Mouse (Mus musculus) left cerebral cortex, postnatal 4 days (tissue): Measurements from ENCODE around the gene Cnpy1. TPM values are rescaled to one million over a fixed set of nuclear protein-coding genes. Genes with fewer than 3 reads are reported as not detected.
A peak's percentile ranks its signal among the peaks of the same experiment; 100 is the strongest.

Experiments used
- DNase-seq: peaks from one replicate; pipeline ENCODE4 v3.0.0-alpha.2; 2022
- intact Hi-C: fragments of 180-260 bp; cut with DNase I; formaldehyde crosslinking; loops from one replicate; pipeline ENCODE4 v1.15.1; 2025
- total RNA-seq, 2 experiments: library from RNA; stranded (reverse); gene quantifications; 2 replicates each; pipeline ENCODE4 v1.2.3; 2021

Cnpy1 gene
- total RNA-seq: under 1 TPM; 0.14 TPM

DNA sequence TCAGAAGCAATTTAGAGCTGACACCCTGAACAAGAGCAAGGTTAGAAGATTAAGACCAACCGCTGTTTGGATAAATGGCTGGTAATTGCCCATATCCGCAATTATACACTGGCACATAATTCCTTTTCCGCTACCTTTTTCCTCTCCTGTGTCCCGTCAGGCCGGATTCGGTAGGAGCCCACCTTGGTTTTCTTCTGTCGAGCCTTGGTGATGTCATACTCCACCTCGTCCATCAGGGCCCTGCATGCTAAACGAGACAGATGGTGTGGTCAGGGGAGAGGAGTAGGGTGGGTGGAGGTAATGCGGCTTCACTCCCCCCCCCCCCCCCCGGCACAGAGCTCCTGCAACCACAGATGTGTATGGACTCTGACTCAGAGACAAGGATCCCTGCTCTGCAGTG lies at the start of gene Cnpy1:
Gene Cnpy1 (minus strand): TSS at position 233 of the 400 bp plus-strand sequence.
- intact Hi-C loops: no loop called here
- no peak for DNase-seq

DNA sequence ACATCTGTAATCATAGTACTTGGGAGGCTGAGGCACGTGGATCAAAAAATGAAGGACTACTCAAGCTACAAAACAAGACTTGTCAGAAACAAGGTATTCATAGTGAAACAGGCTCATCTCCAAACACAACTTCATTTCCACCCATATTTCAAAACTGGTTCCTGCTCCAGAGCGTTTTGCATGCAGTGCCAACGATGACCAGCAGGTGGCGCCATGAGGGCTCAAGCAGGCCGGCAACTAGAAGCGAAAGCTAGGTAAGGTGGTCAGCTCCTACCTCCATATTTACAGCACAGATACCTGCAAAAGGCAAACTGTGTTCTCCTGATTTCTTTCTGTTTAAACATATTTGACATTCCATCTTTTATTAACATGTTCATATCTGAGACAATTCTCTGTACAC lies 48.4 kb upstream of the Cnpy1 start:
- intact Hi-C loops: no loop called here
- peak; percentile 88 for DNase-seq

DNA sequence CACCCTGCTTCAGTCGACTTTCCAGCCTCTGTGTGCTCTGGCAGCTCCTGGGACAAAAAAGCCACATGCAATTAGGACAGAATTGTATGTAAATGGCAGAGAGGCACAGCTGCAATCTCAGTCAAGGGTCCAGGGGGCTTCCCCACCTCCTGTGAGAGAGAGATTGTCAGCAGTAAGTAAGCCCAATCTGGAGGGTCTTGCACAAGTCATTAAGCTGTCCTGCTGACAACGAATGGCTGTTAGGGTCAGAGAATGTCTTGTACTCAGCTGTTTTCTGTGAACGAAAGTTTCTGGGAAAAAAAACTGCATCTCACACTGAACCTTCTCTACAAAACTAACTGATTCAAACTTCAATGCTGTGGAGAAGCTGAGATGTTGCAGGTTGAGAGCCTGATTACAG lies 46.7 kb upstream of the Cnpy1 start:
- DNase-seq: no peak
- intact Hi-C loops: no loop called here

DNA sequence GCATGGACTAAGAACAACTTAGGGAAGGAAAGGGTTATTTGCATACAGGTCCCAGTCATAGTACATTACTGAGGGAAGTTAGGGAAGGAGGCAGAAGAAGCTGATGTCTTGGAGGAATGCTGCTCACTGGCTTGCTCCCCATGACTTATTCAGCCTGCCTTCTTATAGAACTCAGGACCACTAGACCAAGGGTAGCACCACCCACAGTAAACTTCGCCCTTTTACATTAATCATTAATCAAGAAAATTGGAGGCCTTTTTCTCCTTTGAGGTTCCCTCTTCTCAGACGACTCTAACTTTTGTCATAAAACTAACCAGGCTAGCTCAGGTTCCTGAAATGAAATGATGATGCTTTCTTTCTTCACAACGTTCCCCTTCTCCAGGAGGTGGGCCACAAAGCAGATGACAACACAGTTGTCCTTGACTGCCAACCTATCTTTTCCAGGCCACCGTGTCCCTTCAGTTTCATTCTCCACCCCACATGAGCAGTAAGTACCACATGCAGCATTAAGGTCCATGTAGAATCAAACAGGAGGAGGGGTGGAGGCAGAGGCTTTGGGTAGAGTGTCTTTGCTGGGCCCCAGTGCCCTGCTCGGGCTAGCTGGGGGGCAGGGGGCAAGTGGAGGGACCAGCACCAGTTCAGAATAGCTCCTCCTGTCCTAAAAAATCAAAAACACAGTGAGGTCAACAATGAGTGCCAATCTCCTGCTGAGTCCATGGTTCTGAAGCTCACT lies 45.7 kb upstream of the Cnpy1 start:
- intact Hi-C loops: no loop called here

DNA sequence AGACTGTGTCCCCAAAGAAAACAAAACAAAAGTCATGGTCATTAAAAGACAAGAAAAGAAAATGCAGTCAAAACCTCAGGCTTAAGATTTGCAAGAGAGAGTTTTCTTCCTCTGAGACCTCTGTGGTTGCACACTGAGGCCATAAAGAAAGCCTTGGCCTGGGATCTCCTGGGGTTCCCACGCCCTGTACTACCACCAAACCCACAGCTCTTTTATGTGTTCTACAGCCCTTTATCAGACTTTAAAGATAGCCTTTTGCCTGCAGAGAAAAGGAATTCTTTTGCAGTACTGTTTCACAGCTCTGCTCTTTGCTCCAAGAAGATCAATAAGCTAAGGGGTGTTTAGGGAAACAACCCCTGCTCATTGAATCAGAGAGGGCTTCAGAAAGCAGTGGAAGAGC lies 45.0 kb upstream of the Cnpy1 start:
- intact Hi-C loops: no loop called here

More for the DNA sequence above, 45.7 kb upstream of the Cnpy1 start:
- DNase-seq: no peak

DNA sequence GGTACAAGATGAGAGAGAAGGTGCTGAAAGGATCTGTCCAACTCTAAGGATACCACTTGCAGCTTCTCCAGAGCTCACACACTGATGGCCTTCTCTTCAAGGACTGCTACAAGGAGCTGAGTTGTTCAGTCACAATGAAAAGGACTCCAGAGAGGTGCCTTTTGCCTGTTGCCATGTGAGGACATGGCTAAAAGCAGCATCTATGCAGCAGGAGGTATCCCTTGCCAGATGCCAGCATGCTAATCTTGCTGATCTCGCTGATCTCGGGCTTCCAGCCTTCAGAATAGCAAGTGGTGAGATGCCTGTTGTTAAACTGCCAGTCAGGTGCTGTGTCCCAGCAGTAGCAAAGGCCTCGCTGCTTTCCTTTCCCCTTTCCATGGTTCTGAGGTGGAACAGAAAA lies 43.5 kb upstream of the Cnpy1 start:
- intact Hi-C loops: no loop called here
- DNase-seq: no peak

More for the DNA sequence above, 45.0 kb upstream of the Cnpy1 start:
- no peak for DNase-seq

DNA sequence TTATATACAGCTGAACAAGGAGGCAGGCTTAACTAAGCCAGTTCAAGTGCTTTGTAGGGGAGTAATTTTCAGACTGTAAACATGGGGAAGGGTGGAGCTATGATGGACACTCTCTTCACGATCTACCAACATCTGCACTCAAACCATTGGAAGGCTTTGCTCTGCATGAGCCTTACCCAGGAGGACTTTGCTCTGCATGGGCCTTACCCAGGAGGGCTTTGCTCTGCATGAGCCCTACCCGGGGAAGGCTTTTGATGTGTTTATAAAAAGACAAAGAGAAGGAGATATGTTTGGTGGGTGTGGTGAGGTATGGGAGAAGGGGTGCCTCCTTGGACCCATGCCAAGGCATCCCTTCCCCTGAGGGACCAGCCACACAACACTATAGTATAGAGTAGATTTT lies 31.7 kb upstream of the Cnpy1 start:
- intact Hi-C loops: no loop called here
- no peak for DNase-seq

DNA sequence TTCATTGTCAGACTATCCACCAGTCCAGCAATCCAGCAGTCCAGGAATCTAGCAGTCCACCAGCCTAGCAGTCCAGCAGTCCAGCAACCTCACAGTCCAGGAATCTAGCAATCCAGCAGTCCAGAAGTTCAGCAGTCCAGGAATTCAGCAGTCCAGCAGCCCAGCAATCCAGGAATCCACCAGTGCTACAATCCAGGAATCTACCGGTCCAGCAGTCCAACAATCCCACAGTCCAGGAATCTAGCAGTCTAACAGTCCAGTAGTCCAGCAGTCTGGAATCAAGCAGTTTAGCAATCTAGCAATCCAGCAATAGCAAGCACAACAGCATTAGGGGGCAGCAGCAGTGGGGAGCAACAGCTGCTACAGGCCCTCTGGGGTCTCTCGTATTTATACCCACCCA lies 27.2 kb upstream of the Cnpy1 start:
- intact Hi-C loops: no loop called here
- no peak for DNase-seq

DNA sequence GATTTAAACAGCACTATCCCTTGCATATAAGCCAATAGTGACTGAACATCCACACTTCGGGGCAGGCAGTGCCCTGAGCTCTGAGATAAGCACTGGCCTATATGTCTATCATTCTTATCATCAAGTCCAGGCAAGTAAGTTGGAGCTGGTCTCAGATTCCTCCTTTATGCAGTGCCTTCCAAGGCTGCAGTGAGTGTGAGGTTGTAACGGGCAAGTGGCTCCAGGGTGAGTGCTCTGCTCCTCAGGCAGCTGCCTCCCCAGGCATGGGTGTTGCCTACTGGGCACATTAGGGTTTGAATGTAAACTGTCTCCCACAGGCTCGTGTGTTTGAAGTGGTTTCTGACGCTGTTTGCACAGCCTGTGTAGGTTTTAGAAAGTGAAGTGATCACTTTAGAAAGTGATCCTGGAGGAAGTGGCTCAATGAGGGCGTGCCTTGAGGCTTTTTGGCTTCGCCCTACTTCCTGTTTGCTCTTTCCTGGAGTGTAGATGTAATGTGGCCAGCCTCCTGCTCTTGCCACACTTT lies 23.9 kb upstream of the Cnpy1 start:
- DNase-seq: no peak
- intact Hi-C loops: no loop called here

DNA sequence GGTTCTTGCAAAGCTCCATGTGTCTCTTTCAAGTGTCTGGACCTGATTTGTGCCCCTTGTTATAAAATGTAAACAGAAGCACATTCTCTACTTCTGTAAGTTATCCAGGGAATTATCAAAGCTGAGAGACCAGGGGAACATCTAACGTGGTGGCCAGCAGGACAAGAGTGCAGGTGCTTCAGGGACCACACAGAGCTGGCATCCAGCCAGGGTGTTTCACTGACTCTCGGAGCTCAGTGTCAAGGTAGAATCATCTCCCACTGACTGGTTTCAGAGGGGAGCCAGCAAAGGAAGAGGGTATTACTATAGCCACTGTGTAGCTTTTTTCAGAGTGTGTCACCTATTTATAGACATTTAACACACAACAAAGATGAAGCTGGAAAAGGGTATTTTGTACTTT lies 22.0 kb upstream of the Cnpy1 start:
- peak; percentile 33 for DNase-seq
- intact Hi-C loops: no loop called here

DNA sequence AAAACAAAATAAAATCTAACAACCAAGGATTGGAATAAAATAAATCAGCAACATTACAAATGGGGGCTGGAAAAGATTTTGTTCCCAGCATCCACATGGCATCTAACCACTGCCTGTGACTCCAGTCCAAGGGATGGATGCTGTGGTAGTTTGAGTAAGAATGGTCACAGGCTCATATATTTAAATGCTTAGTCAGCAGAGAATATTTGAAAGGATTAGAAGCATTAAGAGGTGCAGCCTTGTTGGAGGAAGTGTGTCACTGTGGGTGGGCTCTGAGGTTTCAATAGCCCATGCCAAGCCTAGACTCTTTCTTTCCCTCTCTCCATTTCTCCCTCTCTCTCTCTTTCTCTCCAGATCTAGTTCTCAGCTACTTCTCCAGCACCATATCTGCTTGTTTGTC lies 20.0 kb upstream of the Cnpy1 start:
- DNase-seq: no peak
- intact Hi-C loops: no loop called here

DNA sequence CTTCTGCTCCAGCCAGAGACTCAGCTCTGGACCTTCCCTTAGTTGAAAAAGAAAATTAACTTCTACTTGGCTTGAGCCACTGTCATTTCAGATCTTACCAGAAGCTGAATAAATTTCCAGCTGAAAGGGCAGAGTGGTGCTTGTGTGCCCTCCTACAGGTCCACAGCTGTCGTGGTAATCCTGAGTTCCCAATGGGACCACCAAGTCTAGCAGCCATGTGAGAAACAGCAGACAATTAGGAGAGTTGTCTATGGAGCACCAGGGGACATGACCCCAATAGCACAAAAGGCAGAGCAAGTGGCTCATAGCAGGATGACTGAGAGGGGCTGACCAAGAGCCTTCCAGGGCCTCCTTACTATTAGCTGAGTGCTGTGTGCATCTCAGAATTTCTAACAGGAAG lies 18.2 kb upstream of the Cnpy1 start:
- DNase-seq: no peak
- intact Hi-C loops: no loop called here

DNA sequence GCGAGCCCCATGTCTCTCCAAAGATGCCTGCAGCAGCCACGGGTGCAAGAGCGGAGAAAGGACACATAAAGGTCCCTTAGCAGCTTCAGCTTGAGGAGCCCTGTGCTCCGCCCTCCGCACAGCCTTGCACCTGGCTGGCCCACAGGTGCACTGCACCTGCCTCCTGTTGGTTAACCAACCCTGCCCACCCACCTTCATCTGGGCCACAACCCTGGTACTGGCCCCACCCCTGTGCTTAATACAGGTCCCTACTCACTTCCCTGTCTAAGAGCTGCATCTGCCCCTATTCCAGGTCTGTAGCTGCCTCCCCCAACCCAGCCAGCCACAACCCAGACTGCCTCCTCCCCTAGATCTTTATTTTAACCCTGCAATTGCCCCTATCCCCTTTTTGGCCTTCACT lies 16.5 kb upstream of the Cnpy1 start:
- intact Hi-C loops: no loop called here
- DNase-seq: no peak

DNA sequence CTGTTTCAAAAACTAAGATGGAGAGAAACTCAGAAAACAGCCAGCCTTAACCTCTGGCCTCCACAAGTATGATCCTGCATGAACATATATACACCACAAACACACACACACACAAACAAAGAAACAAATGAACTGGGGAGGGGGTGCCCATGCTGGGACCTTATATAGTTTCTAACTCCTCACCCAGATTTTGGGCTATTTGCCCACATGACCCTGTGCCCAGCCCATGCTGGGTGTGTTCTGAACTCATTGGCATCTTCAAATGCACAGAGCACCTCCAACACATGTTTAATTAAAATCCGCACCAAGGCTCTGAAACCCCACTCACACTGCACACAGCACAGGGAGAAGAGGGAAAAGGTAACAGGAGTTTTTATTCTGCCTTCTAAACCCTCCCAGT lies 14.3 kb upstream of the Cnpy1 start:
- intact Hi-C loops: no loop called here
- peak; percentile 47 for DNase-seq

DNA sequence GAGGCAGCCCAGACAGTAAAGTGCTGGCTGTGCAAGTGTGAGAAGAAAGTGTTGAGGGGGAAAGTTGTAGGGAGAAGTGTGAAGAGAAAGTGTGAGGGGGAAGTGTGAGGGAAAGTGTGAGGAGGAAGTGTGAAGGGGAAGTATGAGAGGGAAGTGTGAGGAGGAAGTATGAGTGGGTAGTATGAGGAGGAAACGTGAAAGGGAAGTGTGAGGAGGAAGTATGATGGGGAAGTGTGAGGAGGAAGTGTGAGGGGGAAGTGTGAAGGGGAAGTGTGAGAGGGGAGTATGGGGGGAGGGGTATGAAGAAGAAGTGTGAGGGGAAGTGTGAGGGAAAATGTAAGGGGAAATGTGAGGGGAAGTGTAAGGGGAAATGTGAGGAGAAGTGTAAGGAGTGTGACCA lies 13.8 kb upstream of the Cnpy1 start:
- intact Hi-C loops: no loop called here
- no peak for DNase-seq

DNA sequence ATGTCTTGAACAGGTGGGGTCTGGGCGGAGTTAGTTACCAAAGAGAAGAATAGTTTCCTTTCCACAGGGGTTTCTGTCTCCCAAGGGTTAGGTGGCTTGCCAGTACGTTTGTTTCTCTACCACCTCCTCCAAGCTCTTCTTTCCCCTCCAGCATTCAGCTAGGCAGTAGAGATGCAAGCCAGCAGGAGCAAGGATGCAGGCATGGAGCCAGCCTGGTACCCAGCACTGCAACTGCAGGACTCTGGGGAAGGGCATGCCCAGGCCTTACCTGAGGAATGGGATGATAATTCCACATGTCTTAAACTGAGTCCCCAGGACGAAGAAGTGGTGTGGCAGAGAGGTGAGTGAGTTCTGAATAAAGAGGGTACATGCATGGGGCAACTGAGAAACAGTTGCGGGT lies 12.2 kb upstream of the Cnpy1 start:
- intact Hi-C loops: no loop called here
- peak; percentile 43 for DNase-seq

DNA sequence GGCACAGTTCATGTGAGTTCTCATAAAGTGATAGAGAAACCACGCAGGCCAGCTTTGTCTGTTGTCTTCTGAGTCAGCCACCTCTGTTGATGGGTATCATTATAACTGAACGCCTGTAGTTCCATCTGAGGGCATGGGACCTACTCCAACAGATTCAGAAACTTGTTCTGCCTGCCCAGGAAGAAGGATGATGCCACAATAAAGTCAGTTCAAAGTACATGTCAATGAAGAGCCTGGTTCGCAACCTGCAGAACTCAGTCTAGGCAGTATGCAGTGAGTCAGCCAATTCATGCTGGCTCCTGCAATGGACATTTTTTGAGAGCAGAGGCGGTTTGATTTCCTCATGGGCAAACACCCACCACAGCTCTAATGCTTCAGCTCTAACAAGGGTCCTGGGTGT lies 7.4 kb upstream of the Cnpy1 start:
- intact Hi-C loops: no loop called here
- DNase-seq: no peak

DNA sequence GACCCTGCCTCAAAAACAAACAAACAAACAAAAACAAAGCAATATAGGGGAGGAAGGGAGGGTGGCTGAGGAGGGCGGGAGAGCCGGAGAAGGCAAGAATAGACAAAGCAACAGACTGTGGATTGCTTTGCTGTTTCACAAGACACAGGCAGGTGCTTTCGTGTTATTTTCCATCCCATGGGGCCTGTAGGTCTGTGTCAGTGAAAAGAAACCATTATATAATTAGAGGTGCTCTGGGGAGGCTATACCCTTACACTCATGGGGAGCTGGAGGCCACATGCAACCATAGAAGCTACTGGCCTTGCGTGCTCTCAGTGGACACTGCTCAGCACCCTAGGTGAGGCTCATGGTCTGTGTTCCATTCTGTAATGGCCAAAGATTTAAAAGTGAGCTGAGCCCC lies 6.7 kb upstream of the Cnpy1 start:
- no peak for DNase-seq
- intact Hi-C loops: no loop called here

DNA sequence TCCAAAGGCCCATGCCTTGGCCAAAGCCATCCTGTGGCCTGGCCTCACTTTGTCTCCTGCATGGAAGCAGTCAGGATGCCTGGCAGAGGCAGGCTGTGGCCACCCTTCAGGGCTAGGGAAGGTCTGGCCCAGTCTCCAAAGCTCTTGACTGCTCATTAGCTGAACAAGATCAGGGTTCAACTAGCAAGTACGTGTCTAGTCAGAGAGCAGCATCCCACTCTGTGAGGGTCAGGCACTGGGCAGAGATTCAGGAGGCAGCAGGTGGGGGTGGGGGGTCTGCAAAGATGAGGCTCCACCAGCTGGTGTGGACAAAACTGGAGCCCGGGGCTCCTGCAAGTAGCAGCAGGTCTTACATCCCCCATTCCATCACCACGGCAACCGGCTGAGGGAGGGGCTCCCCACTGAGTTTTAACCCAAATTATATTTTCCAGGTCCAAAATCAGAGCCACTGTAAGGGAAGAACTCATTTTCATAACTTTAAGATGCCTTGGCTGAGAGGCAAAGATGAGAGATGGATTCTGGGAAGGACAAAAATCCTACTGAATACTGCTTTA lies 5.7 kb upstream of the Cnpy1 start:
- intact Hi-C loops: no loop called here
- DNase-seq: peak; percentile 93

DNA sequence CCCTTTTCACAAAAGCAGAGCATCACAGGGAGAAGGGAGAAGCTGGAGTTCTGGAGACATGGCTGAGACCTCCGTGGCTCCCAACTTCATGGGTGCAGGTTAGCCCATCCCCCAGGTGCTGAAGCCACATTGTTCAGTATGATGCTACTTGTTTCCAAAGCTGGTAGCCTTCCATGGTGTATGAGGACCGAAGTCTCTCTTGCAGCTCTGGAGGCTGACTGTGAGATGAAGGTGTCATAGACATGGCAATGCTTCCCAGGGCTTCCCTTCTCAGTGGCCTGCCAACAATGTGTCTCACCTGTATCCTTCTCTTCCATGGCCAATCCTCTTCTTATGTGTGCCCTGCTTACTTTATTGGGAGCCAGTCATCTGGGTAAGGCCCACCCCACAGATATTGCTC lies 4.9 kb upstream of the Cnpy1 start:
- DNase-seq: no peak
- intact Hi-C loops: no loop called here

DNA sequence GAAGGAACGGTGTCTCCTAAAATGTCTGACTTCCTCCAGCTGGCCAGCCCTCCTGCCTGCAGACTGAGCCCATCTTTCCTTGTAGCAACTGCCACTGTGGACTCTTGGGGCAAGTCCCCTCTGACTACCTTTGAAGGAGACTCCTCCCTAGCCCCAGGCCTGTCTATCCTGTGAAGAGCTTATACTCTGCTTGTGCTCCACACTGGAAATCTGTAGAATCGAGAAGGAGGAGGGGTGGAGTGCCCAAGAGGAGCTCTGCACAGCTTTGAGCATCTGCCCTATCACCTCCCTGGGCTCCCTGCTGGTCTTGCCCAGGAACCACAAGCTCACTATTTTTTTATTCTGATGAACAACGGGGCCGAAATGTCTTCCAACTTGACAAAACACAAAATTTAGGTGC lies 485 bp downstream of the Cnpy1 start:
- intact Hi-C loops: no loop called here
- DNase-seq: no peak

DNA sequence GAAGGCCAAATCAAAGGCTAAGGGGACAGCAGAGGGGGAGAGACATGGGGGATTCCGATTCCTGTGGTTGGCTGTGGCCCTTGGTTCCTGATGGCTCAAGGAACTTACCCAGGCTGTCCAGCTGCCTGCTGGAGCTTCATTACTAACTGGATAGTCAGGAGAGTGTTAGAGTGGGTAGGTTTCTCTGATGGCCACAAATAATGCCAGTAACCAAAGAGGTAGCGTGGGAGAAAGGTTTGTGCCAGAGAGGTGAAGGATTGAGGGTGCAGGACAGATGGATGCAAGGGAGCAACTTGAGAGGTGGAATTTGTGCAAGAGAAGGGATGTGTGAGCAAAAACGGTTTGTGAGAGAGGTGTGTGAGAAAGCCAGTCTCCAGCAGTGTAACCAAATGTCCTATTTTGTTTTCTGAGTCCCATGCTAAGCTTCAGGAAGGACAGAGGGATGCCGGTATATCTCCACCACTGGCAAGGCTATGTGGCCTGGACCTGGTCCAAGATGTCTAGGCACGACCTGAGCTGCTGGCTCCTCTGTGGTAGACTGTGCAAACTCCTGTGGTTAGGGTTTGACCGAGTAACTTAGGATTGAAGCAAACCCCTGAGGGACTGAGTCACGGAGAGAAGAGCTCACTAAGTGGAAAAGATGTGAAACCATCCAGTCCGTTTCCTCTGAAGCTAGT lies 2.0 kb downstream of the Cnpy1 start:
- intact Hi-C loops: no loop called here
- no peak for DNase-seq
